Mouse (Mus musculus) forebrain, embryonic 10.5 days (tissue): Measurements from ENCODE around the gene Cdh23. TPM values are rescaled to one million over a fixed set of nuclear protein-coding genes. Genes with fewer than 3 reads are reported as not detected.
A peak's percentile ranks its signal among the peaks of the same experiment; 100 is the strongest.

ENCODE experiments used
- DNase-seq: peaks from one replicate; pipeline ENCODE4 v3.0.0-alpha.2; 2017; ENCODE audit warnings: low spot score; ENCODE audit errors: extremely low spot score
- H3K27ac ChIP-seq: fragments of 300-500 bp; sonication (generic); 2 replicates; pipeline ENCODE4 v1.5.1; 2016; ENCODE audit warnings: mild to moderate bottlenecking
- H3K27me3 ChIP-seq: fragments of 300-500 bp; sonication (generic); 2 replicates; pipeline ENCODE4 v1.6.1; 2016; ENCODE audit warnings: mild to moderate bottlenecking; ENCODE audit not compliant: poor library complexity, severe bottlenecking
- H3K36me3 ChIP-seq: fragments of 300-500 bp; sonication (generic); replicated peaks from 2 replicates; pipeline ENCODE4 v1.6.1; 2016; ENCODE audit warnings: mild to moderate bottlenecking, moderate library complexity
- H3K4me1 ChIP-seq: fragments of 300-500 bp; sonication (generic); 2 replicates; pipeline ENCODE4 v1.6.1; 2016
- H3K4me3 ChIP-seq: fragments of 300-500 bp; sonication (generic); 2 replicates; pipeline ENCODE4 v1.5.1; 2016; ENCODE audit warnings: mild to moderate bottlenecking, moderate library complexity
- H3K9me3 ChIP-seq: fragments of 300-500 bp; sonication (generic); 2 replicates; pipeline ENCODE4 v1.6.1; 2016; ENCODE audit warnings: mild to moderate bottlenecking, moderate library complexity
- WGBS: fragments of 180-500 bp; shearing (Covaris S2); methylation state at CpG from one replicate; pipeline ENCODE4 v1.1.7; 2016; 5-methylcytosine and 5-hydroxymethylcytosine counted together
- polyA plus RNA-seq: library from polyadenylated mRNA; unstranded; fragments of >200 nt; fragmentation: Nextera tagmentation; extraction: Ambion mirVana; gene quantifications from 2 replicates; pipeline ENCODE4 v1.2.1, GENCODE M21; 2016

Gene Cdh23
- polyA plus RNA-seq, 1 experiment from 2014 or later: 0.32 TPM

DNA sequence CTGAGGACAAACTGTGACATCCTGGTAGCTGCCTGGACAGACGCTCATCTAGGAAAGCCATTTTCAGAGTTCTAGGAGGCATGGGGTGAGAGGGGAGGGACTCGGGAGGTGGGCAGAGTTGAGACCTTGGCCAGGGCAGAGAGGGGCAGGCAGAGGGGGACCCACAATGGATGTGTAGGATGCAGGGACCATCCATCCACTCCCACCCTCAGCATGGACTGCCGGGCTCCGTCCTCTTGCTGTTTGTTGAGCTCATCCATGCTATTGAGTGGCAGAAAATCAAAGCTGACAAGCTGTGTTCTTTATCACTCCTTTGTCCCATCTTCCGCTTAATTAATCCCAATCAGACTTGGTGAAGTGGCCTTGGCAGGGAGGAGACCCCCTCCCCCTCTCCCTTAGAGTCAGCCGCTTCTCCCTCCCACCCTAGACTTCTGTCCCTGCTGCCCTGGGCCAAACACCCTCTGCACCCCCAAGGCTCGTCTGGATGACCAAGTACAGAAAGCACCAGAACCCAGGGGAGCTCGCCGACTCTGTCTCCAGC lies 222.4 kb downstream of the Cdh23 start:
- Histone ChIP-seq H3K9me3 (no peaks in the 10 kb centered on the region), H3K27me3 (peaks cover 62% of the 10 kb centered on the region), H3K27ac (peak overlapping the region; percentile 2; the same call in 1 of the 2 replicates), H3K4me3 (no peak overlapping the region), H3K4me1 (peaks cover 44% of the 10 kb centered on the region), H3K36me3 (no peaks in the 10 kb centered on the region)
- WGBS: 24% methylated on average over 9 of the region's 9 CpGs
- no peak for DNase-seq

DNA sequence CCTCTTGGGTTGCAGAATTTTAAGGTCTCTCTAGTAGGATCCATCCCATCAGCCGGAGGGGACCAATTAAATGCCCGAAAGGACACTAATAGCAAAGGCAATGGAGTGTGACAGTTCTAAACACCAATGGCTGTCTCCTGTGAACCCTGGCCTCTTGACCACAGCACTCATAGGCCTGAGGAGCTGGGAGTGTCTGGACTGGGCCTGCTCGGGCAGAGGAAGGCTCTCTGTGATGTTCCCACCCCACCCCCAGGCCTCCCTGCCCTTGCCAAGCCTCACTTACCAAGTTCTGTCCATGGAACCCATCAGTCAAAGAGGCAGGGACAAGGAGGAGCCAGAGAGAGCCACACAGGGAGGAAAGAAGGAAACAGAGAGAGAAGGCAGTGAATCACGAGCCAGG lies 228.5 kb downstream of the Cdh23 start:
- Histone ChIP-seq H3K4me3 (no peak overlapping the region), H3K27ac (no peak overlapping the region), H3K27me3 (peaks cover 16% of the 10 kb centered on the region), H3K9me3 (no peaks in the 10 kb centered on the region), H3K36me3 (no peaks in the 10 kb centered on the region), H3K4me1 (peaks cover 23% of the 10 kb centered on the region)
- no peak for DNase-seq
- 29% methylated on average over 4 of the region's 4 CpGs for WGBS

DNA sequence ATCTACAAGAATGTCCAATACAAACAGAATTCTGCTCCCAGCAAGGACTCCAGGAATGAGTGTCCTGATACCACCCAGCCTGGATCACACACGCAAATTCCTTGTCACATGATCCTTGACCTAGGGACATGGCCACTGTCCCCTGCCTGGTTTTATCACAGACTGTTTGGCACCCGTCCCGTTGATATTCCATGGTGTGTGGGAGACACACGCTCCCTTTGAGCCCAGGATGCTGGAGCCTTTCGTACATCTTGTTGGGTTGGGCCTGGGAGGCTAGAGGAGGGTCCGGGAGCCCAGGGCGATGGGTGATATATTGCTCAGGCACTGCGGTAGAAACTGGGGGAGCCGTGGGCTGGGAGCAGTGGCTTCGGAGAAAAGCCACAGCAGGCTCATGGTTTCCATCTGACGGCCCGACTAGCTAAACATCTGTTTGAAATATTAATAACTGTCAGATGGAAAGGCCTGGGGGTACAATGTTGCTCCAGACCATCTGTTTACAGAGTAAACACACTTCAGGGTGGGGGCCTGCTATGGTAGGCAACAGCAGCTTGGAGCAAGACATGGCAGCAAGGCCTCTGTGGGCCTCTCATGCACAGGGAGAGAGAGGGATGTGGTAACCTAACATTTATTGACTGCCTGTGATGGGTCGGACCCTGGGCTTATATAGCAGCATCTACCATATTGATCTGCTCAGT lies 232.2 kb downstream of the Cdh23 start:
- Histone ChIP-seq H3K4me1 (peaks cover 20% of the 10 kb centered on the region), H3K36me3 (no peaks in the 10 kb centered on the region), H3K27me3 (no peaks in the 10 kb centered on the region), H3K4me3 (no peak overlapping the region), H3K9me3 (peaks cover 5% of the 10 kb centered on the region; the same call in 1 of the 2 replicates), H3K27ac (no peak overlapping the region)
- no peak for DNase-seq
- 90% methylated on average over 13 of the region's 13 CpGs for WGBS

DNA sequence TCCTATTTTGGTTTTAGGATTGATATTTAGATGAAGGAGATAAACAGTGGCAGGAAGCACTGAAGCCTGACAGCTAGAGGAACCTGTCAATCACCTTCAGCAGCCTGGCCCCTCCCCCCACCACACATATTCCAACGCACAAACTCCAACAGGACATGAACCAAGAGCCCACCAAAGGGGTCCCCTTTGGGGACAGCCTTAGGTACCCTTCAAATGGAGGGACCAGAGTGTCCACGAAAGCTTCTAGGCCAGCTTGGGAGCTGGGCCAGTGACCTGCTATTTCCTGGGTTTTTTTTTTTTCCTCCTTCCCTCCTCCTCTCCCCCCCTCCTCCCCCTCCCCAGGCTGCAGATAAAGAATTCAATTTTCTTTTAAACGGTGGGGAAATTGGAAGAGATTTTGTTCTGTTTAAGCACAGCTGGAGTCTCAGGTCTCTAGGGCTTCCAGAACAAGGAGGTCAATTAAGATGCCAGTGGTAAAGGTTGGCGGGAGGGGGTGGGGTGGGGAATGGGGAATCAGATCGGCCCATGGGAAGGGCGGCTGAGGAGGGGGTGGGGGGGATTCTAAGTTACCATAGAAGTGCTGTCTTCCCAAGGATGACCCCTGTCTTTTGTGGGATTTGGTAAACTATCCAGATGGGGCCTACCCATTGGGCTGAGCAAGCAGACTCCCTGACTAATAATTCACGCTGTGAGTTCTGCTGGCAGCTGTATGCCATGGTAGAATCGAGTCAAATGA lies 239.5 kb downstream of the Cdh23 start:
- Histone ChIP-seq H3K27me3 (no peaks in the 10 kb centered on the region; the same call in 1 of the 2 replicates), H3K4me1 (peaks cover 28% of the 10 kb centered on the region), H3K4me3 (no peak overlapping the region), H3K9me3 (peaks cover 7% of the 10 kb centered on the region; the same call in 1 of the 2 replicates), H3K27ac (peak overlapping the region; percentile 58), H3K36me3 (no peaks in the 10 kb centered on the region)
- DNase-seq: no peak
- WGBS: 8% methylated on average over 8 of the region's 8 CpGs

DNA sequence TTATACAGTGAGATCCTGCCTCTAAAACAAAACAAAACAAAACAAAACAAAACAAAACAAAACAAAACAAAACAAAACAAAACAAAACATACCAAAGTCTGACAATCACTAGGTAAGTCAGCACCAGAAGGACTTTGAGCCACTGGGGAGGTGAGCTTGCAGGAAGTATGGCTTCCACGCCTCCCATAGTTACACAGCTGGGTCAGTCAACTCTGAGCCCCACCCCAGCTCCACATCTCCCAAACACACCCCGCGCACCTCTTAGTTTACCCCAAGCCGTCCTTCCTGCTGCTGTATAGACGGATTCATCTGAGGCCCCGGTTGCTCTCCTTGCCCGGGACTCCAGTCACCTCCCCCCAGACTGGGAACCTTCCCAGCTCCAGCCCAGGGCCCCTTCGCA lies 241.1 kb downstream of the Cdh23 start:
- H3K27me3 ChIP-seq: no peaks in the 10 kb centered on the region; the same call in 1 of the 2 replicates
- H3K27ac ChIP-seq: peak overlapping the region; percentile 21; the same call in 1 of the 2 replicates
- H3K4me3 ChIP-seq: no peak overlapping the region
- peaks cover 7% of the 10 kb centered on the region; the same call in 1 of the 2 replicates for H3K9me3 ChIP-seq
- H3K4me1 ChIP-seq: peaks cover 27% of the 10 kb centered on the region
- H3K36me3 ChIP-seq: no peaks in the 10 kb centered on the region
- WGBS: 83% methylated on average over 8 of the region's 8 CpGs
- no peak for DNase-seq

DNA sequence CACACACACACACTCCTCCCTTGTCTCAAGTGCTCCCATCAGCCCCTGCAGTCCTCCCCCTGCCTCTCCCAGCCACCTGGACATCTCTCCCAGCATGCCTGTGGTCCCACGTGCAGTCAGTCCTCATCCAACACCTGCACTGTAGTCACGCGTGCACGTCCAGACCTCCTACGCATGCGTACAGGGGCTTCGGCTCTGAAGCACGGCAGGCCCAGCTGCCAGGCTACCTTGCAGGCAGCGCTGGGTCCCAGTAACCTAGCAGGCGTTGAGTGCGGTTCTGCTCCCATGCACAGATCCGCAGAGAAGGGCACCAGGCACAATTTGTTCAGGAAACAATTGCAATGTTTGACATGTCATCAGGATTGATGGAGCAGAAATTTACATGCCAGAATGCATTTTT lies 249.1 kb downstream of the Cdh23 start:
- Histone ChIP-seq H3K36me3 (no peaks in the 10 kb centered on the region), H3K9me3 (no peaks in the 10 kb centered on the region; the same call in 1 of the 2 replicates), H3K4me3 (no peak overlapping the region), H3K27me3 (no peaks in the 10 kb centered on the region), H3K4me1 (no peaks in the 10 kb centered on the region), H3K27ac (0 out of 2 replicates have a peak overlapping the region, but pooled peaks have one; percentile 8)
- WGBS: 92% methylated on average over 12 of the region's 12 CpGs
- no peak for DNase-seq

DNA sequence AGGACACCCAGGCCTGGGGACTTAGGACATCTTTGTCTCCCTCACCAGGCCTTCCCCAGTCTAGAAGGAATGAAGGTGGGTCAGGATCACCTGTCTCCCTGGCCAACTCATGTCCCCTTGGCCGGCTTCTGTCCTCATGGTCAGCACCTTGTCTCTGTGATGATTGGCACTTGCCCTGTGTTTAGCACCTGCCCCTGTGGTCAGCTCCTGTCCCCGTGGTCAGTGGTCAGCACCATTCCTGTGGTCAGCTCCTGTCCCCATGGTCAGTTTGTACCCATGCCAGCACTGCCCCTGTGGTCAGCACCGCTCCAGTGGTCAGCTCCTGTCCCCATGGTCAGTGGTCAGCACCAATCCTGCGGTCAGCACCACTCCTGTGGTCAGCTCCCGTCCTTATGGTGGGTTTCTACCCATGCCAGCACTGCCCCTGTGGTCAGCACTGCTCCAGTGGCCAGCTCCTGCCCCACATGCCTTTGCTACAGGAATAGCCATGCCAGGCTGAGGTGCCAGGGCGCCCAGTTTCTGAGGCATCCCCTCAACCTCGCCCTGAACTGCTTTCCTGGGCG lies 251.2 kb downstream of the Cdh23 start:
- Histone ChIP-seq H3K4me3 (no peak overlapping the region), H3K36me3 (no peaks in the 10 kb centered on the region), H3K27ac (no peak overlapping the region), H3K9me3 (no peaks in the 10 kb centered on the region; the same call in 1 of the 2 replicates), H3K4me1 (no peaks in the 10 kb centered on the region), H3K27me3 (no peaks in the 10 kb centered on the region)
- WGBS: 62% methylated on average over 8 of the region's 8 CpGs
- peak; percentile 56 for DNase-seq

DNA sequence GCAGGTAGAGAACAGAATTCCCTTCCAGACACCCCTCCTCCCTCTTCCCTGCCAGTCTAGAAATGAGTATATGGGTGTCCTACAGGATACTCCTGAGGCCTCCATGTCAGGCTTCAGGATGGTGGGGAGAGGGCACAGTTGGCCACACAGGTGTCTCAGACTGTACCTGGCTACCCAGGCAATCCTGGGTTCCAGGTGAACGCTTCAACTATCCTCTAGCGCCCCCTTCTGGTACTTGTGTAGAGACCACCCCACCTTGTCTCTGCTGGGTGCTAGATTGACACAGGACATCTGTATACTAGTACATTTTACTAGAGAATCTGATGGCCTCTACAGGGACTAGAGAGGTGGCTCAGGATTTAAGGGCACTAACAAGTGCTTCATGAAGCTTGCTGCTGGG lies 253.2 kb downstream of the Cdh23 start:
- H3K4me1 ChIP-seq: no peaks in the 10 kb centered on the region
- no peak for DNase-seq
- no peak overlapping the region for H3K27ac ChIP-seq
- no peaks in the 10 kb centered on the region; the same call in 1 of the 2 replicates for H3K9me3 ChIP-seq
- H3K36me3 ChIP-seq: no peaks in the 10 kb centered on the region
- H3K4me3 ChIP-seq: no peak overlapping the region
- 8% methylated on average over 2 of the region's 2 CpGs for WGBS
- no peaks in the 10 kb centered on the region for H3K27me3 ChIP-seq

DNA sequence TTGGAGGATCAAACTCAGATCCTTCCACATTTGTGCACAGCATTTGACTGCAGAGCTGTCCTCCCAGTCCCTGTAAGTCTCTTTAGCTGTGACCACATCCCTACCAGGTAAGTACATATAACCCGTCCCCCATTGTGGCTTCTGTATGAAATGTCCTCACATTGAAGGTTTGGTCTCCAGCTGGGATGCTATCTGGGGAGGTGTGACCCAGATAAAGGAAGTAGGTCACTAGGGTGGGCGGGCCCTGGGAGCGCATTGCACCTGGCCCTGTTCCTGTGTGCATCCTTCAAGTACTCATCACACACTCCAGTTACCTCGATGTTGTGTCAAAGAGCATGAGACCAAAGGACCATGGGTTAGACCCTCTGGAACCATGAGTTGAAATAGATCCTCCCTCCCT lies 254.0 kb downstream of the Cdh23 start:
- DNase-seq: no peak
- Histone ChIP-seq H3K27me3 (no peaks in the 10 kb centered on the region), H3K36me3 (no peaks in the 10 kb centered on the region), H3K4me3 (no peak overlapping the region), H3K9me3 (no peaks in the 10 kb centered on the region; the same call in 1 of the 2 replicates), H3K4me1 (no peaks in the 10 kb centered on the region), H3K27ac (no peak overlapping the region)
- 86% methylated on average over 4 of the region's 4 CpGs for WGBS

DNA sequence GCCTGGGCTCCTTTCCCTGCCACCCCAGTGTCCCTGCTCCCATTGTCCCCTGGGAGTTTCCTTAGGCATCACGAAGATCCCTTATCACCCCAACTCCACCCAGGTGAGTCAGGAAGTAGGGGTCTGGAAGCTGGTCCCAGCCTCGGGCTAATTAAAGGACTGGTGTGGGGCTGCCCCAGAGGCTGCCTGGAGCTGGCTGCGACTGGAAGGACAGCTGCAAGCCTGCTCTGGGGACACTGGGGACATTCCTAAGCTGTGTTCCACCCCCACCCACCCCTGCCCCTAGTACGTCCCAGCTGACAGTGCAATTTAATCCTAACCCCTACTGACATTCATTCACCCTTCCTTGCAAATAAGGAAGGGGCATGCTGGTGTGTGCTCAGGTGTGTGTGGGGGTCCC lies 263.6 kb downstream of the Cdh23 start:
- H3K4me3 ChIP-seq: no peak overlapping the region
- H3K36me3 ChIP-seq: no peaks in the 10 kb centered on the region
- H3K27me3 ChIP-seq: no peaks in the 10 kb centered on the region; the same call in 1 of the 2 replicates
- H3K9me3 ChIP-seq: no peaks in the 10 kb centered on the region
- no peak overlapping the region for H3K27ac ChIP-seq
- peaks cover 17% of the 10 kb centered on the region for H3K4me1 ChIP-seq
- 37% methylated on average over 4 of the region's 4 CpGs for WGBS
- no peak for DNase-seq

DNA sequence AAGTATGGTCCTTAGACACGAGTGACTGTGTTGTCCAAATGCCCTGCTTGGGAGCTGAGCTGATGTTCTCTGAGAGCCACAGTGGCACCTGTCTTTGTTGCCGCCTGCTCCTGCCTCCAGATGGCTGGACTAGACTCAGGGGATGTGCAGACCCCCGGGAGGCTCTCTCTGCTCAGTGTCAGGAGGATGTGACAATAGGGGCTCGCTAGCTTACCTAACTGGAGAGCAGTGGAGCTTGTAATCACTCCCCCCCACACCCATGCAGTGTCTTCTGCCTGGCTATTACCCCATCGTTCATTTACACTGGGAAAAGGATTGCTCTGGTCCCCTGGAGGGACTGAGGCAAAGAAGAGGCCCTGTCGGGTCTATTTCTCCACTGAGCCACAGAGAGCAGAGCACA lies 265.7 kb downstream of the Cdh23 start:
- no peak for DNase-seq
- H3K27ac ChIP-seq: no peak overlapping the region
- H3K27me3 ChIP-seq: no peaks in the 10 kb centered on the region; the same call in 1 of the 2 replicates
- 30% methylated on average over 6 of the region's 6 CpGs for WGBS
- peaks cover 5% of the 10 kb centered on the region; the same call in 1 of the 2 replicates for H3K9me3 ChIP-seq
- peaks cover 17% of the 10 kb centered on the region for H3K4me1 ChIP-seq
- no peak overlapping the region for H3K4me3 ChIP-seq
- no peaks in the 10 kb centered on the region for H3K36me3 ChIP-seq

DNA sequence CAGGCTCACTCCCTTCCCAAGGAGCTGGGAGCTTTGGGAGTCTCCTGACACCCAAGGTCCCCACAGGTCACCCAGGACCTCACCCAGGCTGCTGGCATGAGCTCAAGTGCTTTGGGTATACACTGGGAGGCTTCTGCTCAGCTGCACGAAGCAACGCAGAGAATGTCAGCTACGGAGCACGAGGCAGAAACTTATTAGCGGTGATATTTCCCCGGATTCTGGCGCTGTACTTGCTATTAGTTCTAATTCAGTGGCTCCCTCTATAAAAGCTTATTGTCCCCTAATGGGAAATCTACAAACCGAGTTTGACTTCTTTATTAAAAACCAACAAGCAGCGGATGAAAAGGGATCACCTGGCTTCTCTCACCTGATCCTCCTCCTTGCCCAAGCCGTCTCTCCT lies 266.3 kb downstream of the Cdh23 start:
- H3K4me3 ChIP-seq: no peak overlapping the region
- H3K27ac ChIP-seq: no peak overlapping the region
- 68% methylated on average over 10 of the region's 10 CpGs for WGBS
- no peaks in the 10 kb centered on the region for H3K36me3 ChIP-seq
- peaks cover 10% of the 10 kb centered on the region; the same call in 1 of the 2 replicates for H3K9me3 ChIP-seq
- H3K4me1 ChIP-seq: peaks cover 17% of the 10 kb centered on the region
- no peaks in the 10 kb centered on the region for H3K27me3 ChIP-seq
- DNase-seq: no peak
